ENCODE assay signal across 24 mouse cellular contexts in the genomic region with DNA sequence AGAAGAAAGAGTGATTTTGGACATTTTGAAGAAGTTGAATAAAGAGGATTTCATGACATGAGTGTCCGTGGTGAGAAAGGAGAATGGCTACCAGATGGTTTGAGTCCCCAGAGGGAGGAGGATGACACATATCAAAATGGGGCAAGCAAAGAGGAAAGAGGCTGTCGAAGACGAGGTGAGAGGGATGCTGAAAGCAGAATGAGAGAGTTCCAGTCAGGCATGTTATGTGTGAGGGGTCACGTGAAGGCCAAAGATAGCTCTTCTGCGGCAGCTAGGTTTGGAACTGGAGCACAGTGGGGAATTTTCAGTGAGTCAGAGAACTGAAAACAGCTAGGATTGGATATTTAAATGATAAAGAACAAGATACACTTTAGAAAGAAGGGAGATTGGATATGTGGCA.
"Had no signal": no experiment of that assay in that cellular context is flagged by ENCODE, and none has a peak within 500 bp of the region (broad histone marks: within the 10 kb centered on the region; RNA-seq: fewer than 3 reads in every experiment).

No protein-coding gene starts in this region.

- H3K27me3 ChIP-seq: heart, embryonic 13.5 days; heart, embryonic 15.5 days; hindbrain, embryonic 13.5 days; hindbrain, embryonic 15.5 days; kidney, embryonic 15.5 days; liver, embryonic 13.5 days; liver, embryonic 15.5 days had no signal

- H3K36me3 ChIP-seq: heart, embryonic 10.5 days; heart, embryonic 13.5 days; heart, embryonic 15.5 days; hindbrain, embryonic 13.5 days; hindbrain, embryonic 15.5 days; kidney, embryonic 15.5 days; liver, embryonic 13.5 days; liver, embryonic 15.5 days had no signal

- H3K9me3 ChIP-seq: heart, embryonic 10.5 days; heart, embryonic 13.5 days; heart, embryonic 15.5 days; hindbrain, embryonic 13.5 days; hindbrain, embryonic 15.5 days; kidney, embryonic 15.5 days; liver, embryonic 13.5 days; liver, embryonic 15.5 days had no signal

- H3K4me1 ChIP-seq: hindbrain, embryonic 13.5 days; hindbrain, embryonic 15.5 days; kidney, embryonic 15.5 days; liver, embryonic 13.5 days; liver, embryonic 15.5 days had no signal

- DNase-seq: gastrocnemius, postnatal 14 days; gastrocnemius, postnatal 36 days; heart, postnatal 14 days; heart, postnatal 36 days; kidney, adult 11 months; kidney, adult 2 months; kidney, adult 9 months; kidney, postnatal 14 days; kidney, postnatal 36 days; layer of hippocampus, adult 9-11 months; layer of hippocampus, postnatal 36 days; liver; liver, embryonic 13.5 days had no signal

- H3K4me2 ChIP-seq: heart, embryonic 13.5 days; heart, embryonic 15.5 days; hindbrain, embryonic 13.5 days; hindbrain, embryonic 15.5 days; kidney, embryonic 15.5 days; liver, embryonic 11.5 days; liver, embryonic 13.5 days; liver, embryonic 15.5 days had no signal

- H3K4me3 ChIP-seq: heart, embryonic 10.5 days; heart, embryonic 13.5 days; heart, embryonic 15.5 days; hindbrain, embryonic 13.5 days; hindbrain, embryonic 15.5 days; kidney, embryonic 15.5 days; liver, embryonic 13.5 days; liver, embryonic 15.5 days had no signal

- H3K27ac ChIP-seq: heart, embryonic 10.5 days; heart, embryonic 15.5 days; hindbrain, embryonic 13.5 days; hindbrain, embryonic 15.5 days; hindbrain, postnatal 0 days; kidney, embryonic 15.5 days; kidney, postnatal 0 days; liver, embryonic 13.5 days; liver, embryonic 15.5 days had no signal

- ATAC-seq: hindbrain, postnatal 0 days; intestine, embryonic 16.5 days had no signal

- H3K9ac ChIP-seq: heart, embryonic 13.5 days; heart, embryonic 15.5 days; hindbrain, embryonic 13.5 days; hindbrain, embryonic 15.5 days; kidney, embryonic 15.5 days; liver, embryonic 13.5 days; liver, embryonic 15.5 days had no signal
